Mouse (Mus musculus) Patski (cell line): Measurements from ENCODE around the gene Nf1. TPM values are rescaled to one million over a fixed set of nuclear protein-coding genes. Genes with fewer than 3 reads are reported as not detected.
A peak's percentile ranks its signal among the peaks of the same experiment; 100 is the strongest.

Experiments
- ATAC-seq: fragments of 100-300 bp; one replicate; pipeline ENCODE4 v1.8.0; 2021
- CTCF ChIA-PET: fragments of 350-600 bp; sonication (Branson Sonifier 250); formaldehyde crosslinking; loops from one replicate; lab custom pipeline; 2022; ENCODE audit warnings: inconsistent platforms; lab: Charles Lee
- POLR2A ChIA-PET: fragments of 350-600 bp; sonication (Branson Sonifier 250); formaldehyde crosslinking; loops from one replicate; lab custom pipeline; 2022; ENCODE audit warnings: antibody characterized with exemption, inconsistent platforms; lab: Charles Lee
- DNase-seq: peaks from one replicate; pipeline ENCODE4 v3.0.0-alpha.2; 2011; ENCODE audit warnings: low read depth, low spot score
- H3K27me3 ChIP-seq: fragments of 371-371 bp; one replicate; pipeline ENCODE4 v1.5.1; 2021
- CTCF ChIP-seq: fragments of 100-300 bp; IDR thresholded peaks from one replicate; pipeline ENCODE4 v1.5.1; 2021
- in situ Hi-C: fragments of 300-500 bp; cut with MboI; formaldehyde crosslinking; loops from 3 replicates; pipeline ENCODE4 v1.11.1; 2018; ENCODE audit warnings: low pct_unique_long_range_greater_than_20kb, mixed read lengths
- polyA plus RNA-seq: library from polyadenylated mRNA; unstranded; gene quantifications from one replicate; pipeline ENCODE4 v1.2.3, GENCODE M21; 2021

Gene Nf1
- polyA plus RNA-seq, 1 experiment from 2014 or later, result 24.1 TPM

DNA sequence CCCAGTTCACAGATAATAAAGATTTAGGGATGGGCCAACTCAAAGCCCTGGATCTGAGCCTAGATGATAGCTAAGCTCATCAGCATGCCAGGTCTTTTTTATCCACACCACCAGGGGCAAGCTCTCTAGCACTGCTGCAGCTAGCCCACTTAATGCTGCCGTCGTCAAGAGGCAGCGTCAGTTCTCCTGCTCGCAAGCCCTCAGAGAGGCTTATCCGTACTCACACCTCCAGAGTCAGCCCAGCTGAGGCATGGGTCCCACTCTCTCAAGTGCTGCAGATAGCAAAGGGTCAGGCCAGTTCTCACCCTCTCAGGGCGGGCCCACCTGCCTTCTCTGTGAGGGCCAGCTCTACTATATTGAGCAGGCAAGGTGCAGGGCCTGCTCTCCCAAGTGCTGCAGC lies 193.8 kb downstream of the Nf1 start:
- DNase-seq (no peak), ATAC-seq (no peak)
- in situ Hi-C loops, result no loop called here
- ChIA-PET CTCF (interaction anchor here (1.0 to 1.8 kb wide), 3 partner anchors 11 to 58 kb away, joined by 3 to 6 read pairs (median 4); no protein-coding TSS in a partner anchor), POLR2A (interaction anchor here (0.6 to 1.2 kb wide), 2 partner anchors 44 to 566 kb away, joined by 3 read pairs; no protein-coding TSS in a partner anchor)
- no peak for TF ChIP-seq CTCF
- no peaks in the 10 kb centered on the region for H3K27me3 ChIP-seq

DNA sequence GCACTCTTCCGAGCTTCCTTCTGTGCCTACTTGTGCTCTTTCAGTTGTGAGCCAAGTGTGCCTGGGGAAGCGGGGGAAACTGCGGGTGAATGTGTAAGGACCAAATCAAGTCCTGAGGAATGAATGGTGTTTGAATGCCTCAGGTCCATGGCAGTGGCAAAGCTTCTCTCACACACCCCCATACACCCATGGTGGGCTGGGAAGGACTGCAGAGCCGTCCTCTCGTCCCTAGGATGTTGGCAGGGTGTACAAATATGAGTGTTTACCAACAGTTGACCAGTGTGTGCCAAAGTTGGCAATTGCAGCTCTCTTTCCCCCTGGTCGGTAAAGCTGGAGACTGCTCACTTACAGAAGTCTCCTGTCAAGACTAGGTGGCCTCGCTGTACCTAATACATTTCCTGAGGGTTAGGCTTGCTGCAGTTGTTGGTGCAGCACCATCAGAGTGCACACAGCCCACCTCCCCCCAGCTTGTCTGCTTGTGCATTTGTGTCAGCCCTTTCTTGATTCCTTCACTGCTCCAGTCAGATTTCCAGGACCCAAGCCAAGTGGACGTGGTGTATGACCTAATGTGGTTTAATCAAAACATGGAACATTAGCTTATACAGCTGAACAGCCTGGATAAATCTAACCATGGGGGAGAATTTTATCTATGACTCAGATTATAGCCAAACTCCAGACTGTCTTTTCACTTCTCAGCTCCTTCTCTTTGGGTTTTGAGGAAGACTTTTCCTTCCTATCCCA lies 194.6 kb downstream of the Nf1 start:
- CTCF ChIA-PET, result interaction anchor here (0.8 to 1.8 kb wide), 5 partner anchors 12 to 58 kb away, joined by 3 to 6 read pairs (median 4); no protein-coding TSS in a partner anchor
- DNase-seq (peak; percentile 85), ATAC-seq (peak; percentile 89)
- no peak for TF ChIP-seq CTCF
- no peaks in the 10 kb centered on the region for H3K27me3 ChIP-seq
- POLR2A ChIA-PET, result interaction anchor here (0.8 to 1.2 kb wide), 2 partner anchors 9 to 45 kb away, joined by 3 read pairs; no protein-coding TSS in a partner anchor
- in situ Hi-C loops, result no loop called here

DNA sequence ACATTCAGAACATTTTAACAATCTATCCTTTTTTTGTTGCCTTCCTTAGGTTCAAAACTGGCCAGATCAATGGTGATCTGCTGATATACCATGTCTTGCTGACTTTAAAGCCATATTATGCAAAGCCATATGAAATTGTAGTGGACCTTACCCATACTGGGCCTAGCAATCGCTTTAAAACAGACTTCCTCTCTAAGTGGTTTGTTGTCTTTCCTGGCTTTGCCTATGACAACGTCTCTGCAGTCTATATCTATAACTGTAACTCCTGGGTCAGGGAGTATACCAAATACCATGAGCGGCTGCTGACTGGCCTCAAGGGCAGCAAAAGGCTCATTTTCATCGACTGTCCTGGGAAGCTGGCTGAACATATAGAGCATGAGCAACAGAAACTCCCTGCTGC lies 196.1 kb downstream of the Nf1 start:
- no peak for ATAC-seq
- no peak for TF ChIP-seq CTCF
- CTCF ChIA-PET, result no interaction called here

DNA sequence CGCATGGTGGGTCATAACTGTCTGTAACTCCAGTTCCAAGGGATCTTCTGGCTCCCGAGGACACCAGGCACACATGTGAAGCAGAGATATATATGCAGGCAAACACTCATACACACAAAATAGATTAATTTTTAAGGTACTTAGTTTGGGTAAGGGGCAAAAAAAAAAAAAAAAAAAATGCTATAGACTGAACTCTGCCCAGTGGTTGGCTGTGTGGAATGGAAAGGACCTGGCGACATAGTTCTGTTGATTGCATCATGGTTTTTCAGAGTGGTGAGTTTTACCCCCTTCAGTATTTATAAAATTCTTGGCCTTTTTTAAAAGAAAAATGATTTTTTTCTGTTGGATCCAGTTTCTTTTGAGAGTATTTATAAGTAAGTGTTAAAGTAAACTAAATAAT lies 196.8 kb downstream of the Nf1 start:
- H3K27me3 ChIP-seq, result no peaks in the 10 kb centered on the region
- no peak for TF ChIP-seq CTCF
- POLR2A ChIA-PET, result no interaction called here
- in situ Hi-C loops, result no loop called here
- no peak for DNase-seq
- ATAC-seq, result no peak
- CTCF ChIA-PET, result no interaction called here

More for the DNA sequence above, 196.1 kb downstream of the Nf1 start:
- no peak for DNase-seq
- POLR2A ChIA-PET, result no interaction called here
- no peaks in the 10 kb centered on the region for H3K27me3 ChIP-seq
- in situ Hi-C loops, result no loop called here

DNA sequence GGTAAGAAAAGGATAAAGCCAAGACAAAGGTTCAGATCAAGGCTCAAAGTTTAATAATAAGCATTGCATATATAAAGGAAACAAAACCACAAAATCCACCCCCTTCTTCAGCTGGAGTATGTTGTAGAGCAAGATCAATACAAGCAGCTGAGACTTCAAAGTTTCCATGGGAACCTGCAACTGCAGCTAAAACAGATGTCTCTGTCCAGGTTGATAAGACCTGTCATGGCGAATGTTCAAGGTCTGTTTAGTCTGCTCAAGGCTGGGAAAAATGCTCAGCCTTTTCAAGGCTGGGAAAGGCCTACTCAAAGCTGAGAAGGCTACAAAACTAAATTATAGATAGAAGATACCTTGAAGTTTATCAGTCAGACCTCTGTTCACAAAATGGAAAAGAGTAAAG lies 213.1 kb downstream of the Nf1 start:
- H3K27me3 ChIP-seq, result no peaks in the 10 kb centered on the region
- ATAC-seq, result no peak
- DNase-seq, result no peak
- in situ Hi-C loops, result no loop called here
- CTCF ChIA-PET, result interaction anchor here (1.1 to 1.2 kb wide), 2 partner anchors 19 to 69 kb away, joined by 3 read pairs; no protein-coding TSS in a partner anchor
- POLR2A ChIA-PET, result no interaction called here
- no peak for TF ChIP-seq CTCF

DNA sequence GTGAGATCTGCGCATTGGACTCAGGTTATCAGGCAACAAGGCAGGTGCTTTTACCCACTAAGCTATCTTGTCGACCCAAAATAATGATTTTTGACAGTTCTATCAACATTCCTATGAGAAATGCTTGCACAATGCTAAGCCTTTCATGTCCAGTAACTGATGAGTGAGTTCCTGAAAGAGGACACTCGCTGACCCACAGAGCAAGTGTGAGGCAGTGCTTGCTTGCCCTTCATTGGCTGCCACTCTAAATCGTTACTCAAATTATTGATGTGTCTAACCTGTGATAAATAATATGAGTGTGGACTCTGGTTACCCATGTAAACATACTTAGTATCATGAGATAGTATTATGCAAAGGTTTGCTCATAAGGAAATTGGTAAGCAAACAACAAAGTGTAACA lies 221.0 kb downstream of the Nf1 start:
- ChIA-PET CTCF (no interaction called here), POLR2A (no interaction called here)
- ATAC-seq (no peak), DNase-seq (no peak)
- no peaks in the 10 kb centered on the region for H3K27me3 ChIP-seq
- no peak for TF ChIP-seq CTCF
- in situ Hi-C loops, result loop anchor here (10.0 kb wide), 1 partner anchor 86 kb away; no protein-coding TSS in a partner anchor

DNA sequence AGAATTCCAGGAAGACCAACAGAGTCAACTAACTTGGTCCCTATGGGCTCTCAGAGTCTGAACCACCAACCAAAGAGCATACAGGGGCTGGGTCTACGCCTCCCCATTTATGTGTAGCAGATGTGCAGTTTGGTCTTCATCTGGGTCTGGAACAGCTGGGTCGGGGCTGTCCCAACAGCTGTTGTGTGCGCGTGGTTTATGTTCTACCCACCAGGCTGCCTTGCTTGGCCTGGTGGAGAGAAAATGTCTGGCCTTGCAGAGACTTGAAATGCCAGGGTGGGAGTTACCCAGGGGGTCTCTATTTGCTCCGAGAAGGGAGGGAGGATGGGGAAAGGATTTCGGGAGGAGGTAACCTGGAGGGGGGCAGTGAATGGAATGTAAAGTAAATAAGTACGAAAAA lies 224.0 kb downstream of the Nf1 start:
- no peaks in the 10 kb centered on the region for H3K27me3 ChIP-seq
- no peak for ATAC-seq
- CTCF ChIA-PET, result no interaction called here
- POLR2A ChIA-PET, result no interaction called here
- no peak for TF ChIP-seq CTCF
- in situ Hi-C loops, result loop anchor here (10.0 kb wide), 1 partner anchor 89 kb away; no protein-coding TSS in a partner anchor
- DNase-seq, result no peak

DNA sequence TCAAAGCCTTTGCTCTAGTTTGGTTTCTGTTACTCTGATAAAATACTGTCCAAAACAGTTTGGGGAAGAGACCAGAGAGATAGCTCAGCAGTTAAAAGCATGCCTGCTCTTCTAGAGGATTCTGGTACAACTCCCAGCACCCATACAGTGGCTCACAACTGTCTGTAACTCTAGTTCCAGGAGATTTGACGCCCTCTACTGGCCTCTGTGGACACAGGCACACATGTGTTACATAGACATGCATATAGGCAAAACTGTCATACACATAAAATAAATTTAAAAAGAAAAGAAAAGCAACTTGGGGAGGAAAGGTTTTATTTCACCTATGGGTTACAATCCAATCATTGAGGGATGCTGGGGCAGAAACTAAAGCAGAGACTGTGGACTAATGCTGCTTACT lies 227.5 kb downstream of the Nf1 start:
- no peaks in the 10 kb centered on the region for H3K27me3 ChIP-seq
- ChIA-PET CTCF (interaction anchor here (0.9 kb wide), 1 partner anchor 119 kb away, joined by 3 read pairs; no protein-coding TSS in a partner anchor), POLR2A (no interaction called here)
- ATAC-seq (no peak), DNase-seq (no peak)
- peak; percentile 34 for TF ChIP-seq CTCF
- in situ Hi-C loops, result loop anchor here (10.0 kb wide), 1 partner anchor 92 kb away; no protein-coding TSS in a partner anchor

DNA sequence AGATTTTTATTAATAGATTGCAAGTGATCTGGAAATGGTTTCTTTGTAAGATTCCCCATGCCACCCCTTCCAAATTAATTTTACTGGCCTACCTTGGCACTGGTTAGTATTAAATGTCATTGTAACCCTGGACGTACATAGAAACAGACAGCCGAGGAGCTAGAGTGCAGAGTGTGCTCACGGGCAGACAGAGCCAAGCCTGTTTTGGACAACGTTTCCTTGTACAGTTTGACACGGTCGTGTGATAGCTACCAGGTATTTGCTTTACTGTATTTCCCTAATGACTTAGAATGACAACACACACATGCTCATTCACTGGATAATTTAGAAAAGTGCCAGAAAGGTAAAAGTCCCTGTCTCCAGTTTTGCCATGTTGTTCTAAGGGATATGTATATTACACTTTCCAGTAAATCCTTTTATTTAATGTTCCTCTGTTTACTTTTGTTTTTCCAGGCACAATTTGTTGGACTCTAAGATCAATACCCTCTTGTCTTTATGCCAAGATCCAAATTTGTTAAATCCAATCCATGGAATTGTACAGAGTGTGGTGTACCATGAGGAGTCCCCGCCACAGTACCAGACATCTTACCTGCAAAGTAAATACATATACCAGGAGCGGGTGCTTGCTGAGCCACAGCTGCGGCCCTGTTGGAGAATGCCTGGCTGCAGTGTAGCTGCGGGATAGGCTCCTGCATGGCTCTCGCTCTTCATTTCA lies 228.9 kb downstream of the Nf1 start:
- in situ Hi-C loops, result loop anchor here (10.0 kb wide), 1 partner anchor 94 kb away; no protein-coding TSS in a partner anchor
- CTCF ChIA-PET, result no interaction called here
- POLR2A ChIA-PET, result no interaction called here
- TF ChIP-seq CTCF, result no peak
- ATAC-seq, result no peak
- DNase-seq, result no peak
- no peaks in the 10 kb centered on the region for H3K27me3 ChIP-seq

DNA sequence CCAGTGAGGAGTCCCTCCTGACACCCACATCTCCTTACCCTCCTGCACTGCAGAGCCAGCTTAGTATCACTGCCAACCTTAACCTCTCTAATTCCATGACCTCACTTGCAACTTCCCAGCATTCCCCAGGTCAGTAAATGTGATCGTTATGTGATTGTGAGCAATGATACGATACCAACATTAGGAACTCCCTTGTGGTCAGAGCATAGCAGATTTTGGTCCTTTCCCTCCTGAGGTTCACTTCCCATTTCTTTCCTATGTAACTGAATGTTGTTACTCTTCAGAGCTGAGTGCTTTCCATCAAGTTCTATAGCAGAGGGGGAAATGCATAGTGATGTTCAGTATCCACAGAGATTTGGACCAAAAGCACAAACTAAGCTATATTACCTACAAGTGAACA lies 230.8 kb downstream of the Nf1 start:
- ChIA-PET POLR2A (no interaction called here), CTCF (no interaction called here)
- no peak for ATAC-seq
- TF ChIP-seq CTCF, result no peak
- in situ Hi-C loops, result no loop called here
- H3K27me3 ChIP-seq, result no peaks in the 10 kb centered on the region
- no peak for DNase-seq
